Mouse (Mus musculus) erythroblast, embryonic 14.5 days (primary cell): ENCODE data around the gene Slc6a6. TPM values are rescaled to one million over a fixed set of nuclear protein-coding genes. Genes with fewer than 3 reads are reported as not detected.

Experiments
- H3K27me3 ChIP-seq: 2 replicates; pipeline ENCODE4 v1.6.1; 2012; ENCODE audit warnings: inconsistent platforms; ENCODE audit not compliant: control insufficient read depth
- H3K36me3 ChIP-seq: 2 replicates; pipeline ENCODE4 v1.6.1; 2012; ENCODE audit warnings: mild to moderate bottlenecking, inconsistent platforms; ENCODE audit not compliant: control insufficient read depth
- H3K4me1 ChIP-seq: 2 replicates; pipeline ENCODE4 v1.6.1; 2012; ENCODE audit warnings: inconsistent platforms; ENCODE audit not compliant: control insufficient read depth
- H3K4me3 ChIP-seq: replicated peaks from 2 replicates; pipeline ENCODE3; 2012; ENCODE audit warnings: moderate library complexity, mild to moderate bottlenecking, inconsistent platforms
- H3K9me3 ChIP-seq: 2 replicates; pipeline ENCODE4 v1.6.1; 2012; ENCODE audit warnings: low read length, inconsistent platforms, mixed read lengths; ENCODE audit not compliant: control insufficient read depth
- GATA1 ChIP-seq: IDR thresholded peaks from 2 replicates; pipeline ENCODE4 v1.6.1; 2012; ENCODE audit warnings: low read length, inconsistent platforms, mixed read lengths
- TAL1 ChIP-seq: IDR thresholded peaks from 3 replicates; pipeline ENCODE4 v1.6.1; 2012; ENCODE audit warnings: low read length, inconsistent platforms, mixed read lengths
- polyA plus RNA-seq: library from polyadenylated mRNA; stranded (reverse); fragments of >175 nt; gene quantifications from 2 replicates; pipeline ENCODE4 v1.2.3, GENCODE M21; 2012

Gene Slc6a6
- polyA plus RNA-seq, 1 experiment = 0.45 TPM

- Histone ChIP-seq H3K4me1 (peaks cover 53% of the 10 kb centered on the region), H3K27me3 (no peaks in the 10 kb centered on the region), H3K36me3 (no peaks in the 10 kb centered on the region), H3K9me3 (no peaks in the 10 kb centered on the region), H3K4me3 (peak overlapping the region; percentile 83)
- TF ChIP-seq TAL1 (no peak), GATA1 (no peak)
Measured at GRCm38 (mm10) chr6:91683121-91683520, 732 bp upstream of the Slc6a6 start.

DNA sequence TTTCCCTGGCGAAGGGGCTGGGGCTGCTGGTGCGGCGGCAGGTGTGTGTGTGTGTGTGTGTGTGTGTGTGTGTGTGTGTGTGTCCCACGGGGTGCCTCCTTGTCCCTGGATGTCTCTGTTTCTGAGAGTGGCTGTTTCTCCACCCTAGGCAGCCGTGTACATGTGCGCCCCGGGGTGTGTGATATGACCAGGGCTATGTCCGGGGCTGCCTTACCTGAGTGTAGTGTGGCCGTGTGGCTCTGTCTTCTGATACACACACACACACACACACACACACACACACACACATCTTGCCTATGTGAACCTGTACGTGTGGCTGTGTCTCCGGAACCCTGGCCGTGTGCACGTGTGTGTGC lies 599 bp downstream of the Slc6a6 start:
- H3K4me1 ChIP-seq = peaks cover 46% of the 10 kb centered on the region
- no peak for TF ChIP-seq GATA1

DNA sequence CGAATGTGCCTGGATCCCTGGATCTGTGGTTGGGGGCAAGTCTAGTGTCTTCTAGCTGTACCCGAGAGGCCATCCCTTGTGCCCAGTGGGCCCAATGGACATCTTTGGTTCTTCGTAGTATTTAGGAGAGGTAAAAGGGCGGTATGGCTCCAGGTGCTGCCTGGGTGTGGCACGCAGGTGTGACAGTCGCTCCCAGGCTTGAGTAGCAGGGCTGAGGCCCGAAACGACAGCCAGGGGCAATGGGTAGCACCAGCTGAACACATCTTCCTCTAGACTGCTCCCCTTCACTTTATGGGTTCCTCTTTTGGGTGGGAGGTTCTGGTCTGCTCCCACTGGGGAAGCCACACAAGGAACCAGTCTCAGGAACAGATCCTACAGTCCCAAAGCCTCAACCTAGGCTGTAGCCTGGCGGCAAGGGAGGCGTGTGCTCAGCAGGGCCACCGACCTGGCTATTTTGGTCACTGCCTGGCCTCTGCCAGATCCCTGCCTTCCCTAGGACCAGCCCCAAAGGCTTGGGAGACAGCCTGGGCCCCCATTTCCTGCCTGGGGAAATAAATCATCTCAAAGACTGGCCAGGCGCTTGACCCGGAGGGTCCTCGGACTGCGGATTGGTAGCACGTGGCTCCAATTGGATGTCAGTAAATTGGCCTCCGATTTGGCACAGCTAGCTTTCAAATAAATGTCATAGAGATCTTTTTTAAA lies 1.1 kb downstream of the Slc6a6 start:
- Histone ChIP-seq H3K4me1 (peaks cover 42% of the 10 kb centered on the region), H3K36me3 (no peaks in the 10 kb centered on the region), H3K27me3 (no peaks in the 10 kb centered on the region), H3K9me3 (no peaks in the 10 kb centered on the region), H3K4me3 (peak overlapping the region; percentile 83)
- TF ChIP-seq GATA1 = no peak
- TF ChIP-seq TAL1 = no peak

More for the DNA sequence above, 599 bp downstream of the Slc6a6 start:
- no peaks in the 10 kb centered on the region for H3K36me3 ChIP-seq
- no peaks in the 10 kb centered on the region for H3K27me3 ChIP-seq
- no peaks in the 10 kb centered on the region for H3K9me3 ChIP-seq
- peak overlapping the region; percentile 83 for H3K4me3 ChIP-seq

- Histone ChIP-seq H3K36me3 (peaks cover 3% of the 10 kb centered on the region; the same call in 1 of the 2 replicates), H3K4me3 (peak overlapping the region; percentile 13), H3K4me1 (peaks cover 45% of the 10 kb centered on the region), H3K9me3 (no peaks in the 10 kb centered on the region), H3K27me3 (no peaks in the 10 kb centered on the region)
- TF ChIP-seq GATA1 = no peak
- TF ChIP-seq TAL1 = no peak
Measured at GRCm38 (mm10) chr6:91685533-91685883, 1.7 kb downstream of the Slc6a6 start.

DNA sequence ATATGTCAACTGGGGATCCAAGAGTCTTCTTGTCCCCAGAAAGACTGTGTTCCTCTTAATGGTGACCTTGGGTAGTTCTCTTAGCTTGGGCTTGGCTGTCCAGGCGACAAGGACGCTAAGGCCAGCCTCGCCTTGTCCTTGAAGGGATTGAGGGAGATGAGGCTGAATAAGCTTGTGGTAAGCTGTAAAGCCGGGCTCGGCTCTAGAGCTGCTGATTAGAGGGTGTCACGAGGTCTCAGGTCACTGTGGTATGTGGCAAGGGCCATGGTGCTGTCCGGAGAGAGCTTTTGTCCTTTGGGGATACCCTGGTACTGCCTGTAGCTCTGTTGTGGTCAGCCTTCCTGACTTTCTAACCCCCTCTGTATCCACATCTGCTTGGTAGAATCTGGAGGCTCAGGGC lies 2.0 kb downstream of the Slc6a6 start:
- Histone ChIP-seq H3K27me3 (no peaks in the 10 kb centered on the region), H3K4me3 (no peak overlapping the region), H3K36me3 (peaks cover 4% of the 10 kb centered on the region; the same call in 1 of the 2 replicates), H3K9me3 (no peaks in the 10 kb centered on the region), H3K4me1 (peaks cover 46% of the 10 kb centered on the region)
- no peak for TF ChIP-seq TAL1
- no peak for TF ChIP-seq GATA1

- TF ChIP-seq GATA1 = no peak
- TF ChIP-seq TAL1 = no peak
- Histone ChIP-seq H3K9me3 (no peaks in the 10 kb centered on the region), H3K36me3 (peaks cover 7% of the 10 kb centered on the region), H3K27me3 (no peaks in the 10 kb centered on the region), H3K4me3 (no peak overlapping the region), H3K4me1 (peaks cover 46% of the 10 kb centered on the region)
Measured at GRCm38 (mm10) chr6:91686597-91686996, 2.7 kb downstream of the Slc6a6 start.

DNA sequence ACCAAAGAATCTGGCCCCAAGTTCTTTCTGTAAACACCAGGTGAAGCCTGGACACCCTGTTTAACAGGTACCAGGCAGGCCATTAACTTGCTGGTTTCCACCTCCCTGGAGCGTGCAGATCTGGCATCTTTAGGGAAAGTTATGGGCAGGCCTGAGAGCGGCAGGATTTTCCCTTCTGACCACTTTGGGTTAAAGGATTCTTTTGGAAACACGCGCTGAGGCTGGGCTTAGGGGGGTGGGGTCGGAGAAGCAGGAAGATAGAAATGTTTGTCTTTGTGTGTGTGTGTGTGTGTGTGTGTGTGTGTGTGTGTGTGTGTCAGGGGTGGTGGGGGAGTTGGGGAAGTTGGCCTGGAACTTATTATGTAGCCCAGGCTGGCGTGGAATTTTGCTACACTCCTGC lies 4.2 kb downstream of the Slc6a6 start:
- peaks cover 43% of the 10 kb centered on the region for H3K4me1 ChIP-seq
- no peaks in the 10 kb centered on the region for H3K9me3 ChIP-seq
- peaks cover 17% of the 10 kb centered on the region for H3K36me3 ChIP-seq
- no peaks in the 10 kb centered on the region for H3K27me3 ChIP-seq
- H3K4me3 ChIP-seq = no peak overlapping the region
- TF ChIP-seq GATA1 = no peak
- TF ChIP-seq TAL1 = no peak

DNA sequence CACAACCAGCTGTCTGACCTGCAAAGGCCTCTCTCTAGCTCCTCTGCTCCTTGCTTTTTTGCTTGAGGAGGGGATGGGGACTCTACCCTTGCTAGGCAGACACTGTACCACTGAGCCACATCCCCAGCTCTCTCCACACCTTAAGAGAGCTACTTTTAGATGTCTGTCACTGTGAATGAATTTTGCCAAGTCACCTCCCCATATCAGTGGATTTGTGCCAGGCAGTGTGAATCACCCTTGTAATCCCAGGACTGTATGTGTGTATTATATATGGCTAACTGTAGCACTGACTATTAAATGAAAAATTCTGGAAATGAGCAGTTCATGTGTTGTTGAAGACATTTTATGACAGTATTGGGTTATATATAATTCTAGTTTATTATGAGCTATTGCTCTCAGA lies 5.4 kb downstream of the Slc6a6 start:
- H3K9me3 ChIP-seq = no peaks in the 10 kb centered on the region
- peaks cover 31% of the 10 kb centered on the region for H3K4me1 ChIP-seq
- H3K27me3 ChIP-seq = no peaks in the 10 kb centered on the region
- H3K4me3 ChIP-seq = no peak overlapping the region
- H3K36me3 ChIP-seq = peaks cover 20% of the 10 kb centered on the region
- no peak for TF ChIP-seq GATA1
- no peak for TF ChIP-seq TAL1

DNA sequence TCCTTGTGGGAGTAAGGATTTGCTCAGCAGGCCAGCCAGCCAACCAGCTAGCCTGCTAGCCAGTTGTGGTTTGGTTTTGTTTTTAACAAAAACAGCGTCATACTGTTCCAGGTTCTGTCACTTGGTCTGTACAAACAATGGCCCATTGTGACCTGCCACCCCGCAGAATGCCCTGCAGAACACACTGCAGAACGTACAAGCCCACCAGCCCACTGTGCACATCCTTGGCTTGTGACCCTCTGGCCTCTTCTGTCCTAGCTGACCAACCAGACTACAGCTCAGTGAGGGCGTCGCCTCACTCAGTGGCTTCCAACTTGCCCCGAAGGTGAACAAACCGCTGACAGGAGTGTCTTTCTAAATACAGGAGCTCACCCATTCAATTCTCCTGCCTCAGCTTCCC lies 6.4 kb downstream of the Slc6a6 start:
- H3K4me1 ChIP-seq = peaks cover 21% of the 10 kb centered on the region
- H3K36me3 ChIP-seq = peaks cover 23% of the 10 kb centered on the region
- no peaks in the 10 kb centered on the region for H3K9me3 ChIP-seq
- H3K27me3 ChIP-seq = no peaks in the 10 kb centered on the region
- no peak overlapping the region for H3K4me3 ChIP-seq
- TF ChIP-seq GATA1 (no peak), TAL1 (no peak)

- TF ChIP-seq TAL1 (no peak), GATA1 (no peak)
- no peak overlapping the region for H3K4me3 ChIP-seq
- H3K4me1 ChIP-seq = peaks cover 18% of the 10 kb centered on the region
- H3K36me3 ChIP-seq = peaks cover 23% of the 10 kb centered on the region
- no peaks in the 10 kb centered on the region for H3K27me3 ChIP-seq
- H3K9me3 ChIP-seq = no peaks in the 10 kb centered on the region
Measured at GRCm38 (mm10) chr6:91690646-91691045, 6.8 kb downstream of the Slc6a6 start.
